Mouse (Mus musculus): Measurements from ENCODE around the gene Figla.

DNA sequence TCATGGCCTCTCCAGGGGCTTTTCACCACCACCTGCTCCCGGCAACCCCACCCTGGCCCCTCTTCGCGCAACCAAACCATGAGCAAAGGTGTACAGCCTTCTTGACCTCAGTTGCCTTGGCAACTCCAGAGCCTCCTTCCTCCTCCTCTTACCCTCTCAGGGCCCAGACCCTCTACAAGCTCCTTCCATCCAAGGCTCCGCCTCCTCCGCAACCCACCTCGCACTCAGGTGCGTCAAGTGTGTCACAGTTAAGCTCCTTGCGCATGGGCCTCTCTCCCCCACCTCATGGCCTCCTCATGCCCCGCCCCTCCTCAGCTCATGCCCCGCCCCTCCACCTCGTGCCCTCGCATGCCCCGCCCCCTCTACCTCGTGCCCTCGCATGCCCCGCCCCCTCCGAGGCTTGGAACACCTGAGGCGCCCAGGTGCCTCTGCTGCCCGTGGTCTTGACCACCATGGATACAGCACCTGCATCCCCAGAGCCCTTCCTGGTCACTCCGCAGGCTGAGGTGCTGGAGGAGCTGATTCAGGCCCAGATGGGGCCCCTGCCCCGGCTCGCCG lies 901 bp downstream of the Figla start:
- no peak for TF ChIP-seq TAL1 (IDR thresholded peaks at IDR 0.05; ENCODE audit: low read length)
- TF ChIP-seq GATA1 (IDR thresholded peaks at IDR 0.05; ENCODE audit: low read length) = no peak

Measured in erythroblast, embryonic 14.5 days (primary cell).